Mouse (Mus musculus): ENCODE measurements at regions not wholly inside any gene's neighbourhood (a gene's known extent, or its start where the extent isn't known, plus 50 kb on each side); places are given as distances from the start of the nearest gene placed in this dataset.

GRCm38 (mm10) chr4:55735453-55735852 lies 203.2 kb upstream of the Klf4 start:
- no peak for DNase-seq (ENCODE audit: low spot score)

GRCm38 (mm10) chr4:55734331-55734730 lies 202.1 kb upstream of the Klf4 start:
- DNase-seq (ENCODE audit: low spot score) = no peak

DNA sequence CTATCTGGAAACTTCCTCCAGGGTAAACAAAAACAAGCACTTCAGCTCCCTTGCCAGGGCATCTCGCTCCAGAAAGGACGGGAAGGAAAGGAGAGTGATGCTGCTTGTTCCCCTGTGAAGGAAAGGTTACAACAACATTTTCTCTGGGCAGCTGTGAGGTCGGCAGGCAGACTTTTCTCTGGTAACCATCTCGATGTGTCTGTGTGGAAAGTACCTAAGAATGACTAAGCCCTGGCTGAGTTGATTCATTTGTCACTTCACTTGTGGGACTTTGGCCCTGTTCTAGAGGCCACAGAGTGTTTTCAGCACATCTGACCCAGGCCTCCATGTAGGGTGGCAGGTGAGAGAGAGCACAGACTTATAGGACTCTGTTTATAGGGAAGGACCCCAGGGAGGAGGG lies 201.0 kb upstream of the Klf4 start:
- no peak for DNase-seq (ENCODE audit: low spot score)

- no peak for DNase-seq (ENCODE audit: low spot score)
Observed at GRCm38 (mm10) chr4:55732006-55732405, 199.7 kb upstream of the Klf4 start.

DNA sequence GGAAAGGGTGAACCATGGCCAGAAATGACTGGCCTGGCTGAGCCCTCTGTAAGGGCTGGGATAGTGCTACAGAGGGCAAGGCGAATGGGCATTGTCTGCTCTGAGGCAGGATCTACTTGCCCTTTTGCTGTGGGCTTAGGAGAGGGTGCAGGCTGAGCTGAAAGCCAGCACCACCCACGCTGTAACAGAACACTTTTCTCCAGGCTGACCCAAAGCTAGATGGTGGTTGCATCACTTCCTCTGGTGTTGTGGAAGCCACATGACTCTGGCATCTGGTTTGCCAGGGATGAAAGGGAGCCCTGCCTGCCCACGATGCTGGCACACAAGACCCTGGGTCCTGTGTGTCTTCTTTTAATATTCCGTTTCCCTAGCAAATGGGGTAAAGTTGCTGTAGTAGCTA lies 198.0 kb upstream of the Klf4 start:
- no peak for DNase-seq (ENCODE audit: low spot score)

DNA sequence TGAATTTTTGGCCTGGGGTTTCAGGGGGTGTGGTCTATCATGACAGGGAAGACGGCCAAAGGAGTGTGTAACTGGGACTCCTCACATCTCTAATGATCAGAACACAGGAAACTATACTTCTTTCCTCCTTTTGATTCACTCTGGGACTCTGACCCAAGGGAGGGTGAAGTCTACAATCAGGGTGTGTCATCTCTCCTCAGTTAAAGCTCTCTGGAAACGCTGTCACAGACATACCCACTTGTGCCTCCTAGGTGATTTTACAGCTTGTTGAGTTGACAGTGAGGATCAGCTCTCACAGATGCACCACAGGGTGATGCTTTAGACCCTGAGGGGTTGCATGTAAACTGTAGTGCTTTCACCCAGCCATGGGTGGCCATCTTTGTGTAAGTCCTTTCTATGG lies 194.9 kb upstream of the Klf4 start:
- DNase-seq (ENCODE audit: low spot score) = no peak

DNA sequence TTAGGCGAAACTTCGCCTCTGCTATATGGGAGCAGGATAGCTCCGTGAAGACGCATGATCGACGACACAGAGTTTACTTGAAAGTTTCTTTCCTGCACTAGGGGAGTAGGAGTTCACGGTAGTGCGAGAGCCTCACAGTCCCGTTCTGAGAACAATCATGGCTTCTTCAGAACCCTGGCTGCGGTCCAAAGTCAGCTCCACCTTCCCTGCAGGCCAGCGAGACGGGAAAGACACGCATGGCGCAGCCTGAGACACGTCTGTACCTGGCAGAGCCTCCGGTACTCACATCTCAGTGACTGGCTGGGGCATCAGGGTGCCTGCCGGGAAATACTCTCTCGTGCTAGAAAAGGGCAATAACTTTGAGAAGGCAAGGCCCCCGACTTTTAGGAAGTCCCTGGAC lies 193.8 kb upstream of the Klf4 start:
- no peak for DNase-seq (ENCODE audit: low spot score)

- no peak for DNase-seq (ENCODE audit: low spot score)
Observed at GRCm38 (mm10) chr4:55724286-55724685, 192.0 kb upstream of the Klf4 start.

DNA sequence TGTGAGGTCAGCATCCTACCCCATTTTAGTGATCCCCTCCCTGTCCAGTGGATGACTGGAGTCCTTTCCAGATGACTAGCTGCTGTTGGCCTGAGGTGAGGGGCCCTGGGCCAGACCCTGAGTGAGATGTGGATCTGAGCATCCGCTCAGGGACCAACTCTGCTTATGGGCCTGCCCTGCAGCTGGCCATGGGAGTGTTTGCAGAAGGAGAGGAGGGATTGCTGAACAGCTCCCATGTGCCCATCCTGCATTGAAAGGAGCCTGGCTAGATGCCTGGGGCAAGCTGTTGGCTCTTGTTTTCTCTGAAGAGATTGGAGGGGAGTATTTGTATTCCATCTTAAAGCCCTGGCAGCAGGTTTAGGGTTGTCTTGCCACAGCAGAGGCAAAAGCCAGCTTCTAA lies 190.9 kb upstream of the Klf4 start:
- no peak for DNase-seq (ENCODE audit: low spot score)

DNA sequence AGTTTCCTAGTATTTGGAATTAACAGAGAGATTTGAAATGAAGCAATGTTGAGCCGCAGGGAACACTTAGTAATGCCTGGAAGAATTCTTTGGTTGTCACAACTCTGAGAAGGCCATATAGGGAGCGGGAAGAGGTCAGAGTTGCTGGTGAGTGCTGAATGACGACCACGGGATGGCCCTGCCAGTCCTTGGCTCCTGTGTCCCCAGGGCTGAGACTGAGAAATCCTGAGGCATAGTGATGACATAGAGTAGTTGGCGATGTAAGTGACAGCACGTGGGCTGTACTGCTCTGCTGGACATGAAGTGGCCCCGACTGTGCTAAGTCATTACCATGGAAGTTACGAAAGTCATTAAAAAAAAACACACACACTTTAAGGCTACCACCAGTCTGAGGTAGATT lies 190.1 kb upstream of the Klf4 start:
- no peak for DNase-seq (ENCODE audit: low spot score)

- DNase-seq (ENCODE audit: low spot score) = no peak
Observed at GRCm38 (mm10) chr4:55721834-55722233, 189.6 kb upstream of the Klf4 start.

DNA sequence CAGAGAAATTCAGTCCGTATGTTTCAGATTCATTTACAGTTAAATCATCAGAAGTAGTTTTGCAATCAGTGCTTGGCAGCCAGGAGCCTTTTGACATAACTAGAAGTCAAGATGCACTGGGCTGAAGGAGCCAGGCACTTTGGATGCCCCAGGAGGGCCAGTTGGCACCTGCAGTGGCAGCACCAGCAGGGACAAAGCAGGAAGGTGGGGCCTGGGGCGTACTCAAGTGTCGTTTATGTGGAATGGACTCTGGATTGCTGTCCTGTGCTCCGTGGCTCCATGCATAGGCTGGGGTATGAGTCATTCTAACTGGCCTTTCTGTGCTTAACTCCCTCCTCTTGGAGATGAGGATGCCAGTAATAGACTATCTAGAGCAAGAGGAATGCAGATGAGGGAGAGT lies 186.2 kb upstream of the Klf4 start:
- no peak for DNase-seq (ENCODE audit: low spot score)

DNA sequence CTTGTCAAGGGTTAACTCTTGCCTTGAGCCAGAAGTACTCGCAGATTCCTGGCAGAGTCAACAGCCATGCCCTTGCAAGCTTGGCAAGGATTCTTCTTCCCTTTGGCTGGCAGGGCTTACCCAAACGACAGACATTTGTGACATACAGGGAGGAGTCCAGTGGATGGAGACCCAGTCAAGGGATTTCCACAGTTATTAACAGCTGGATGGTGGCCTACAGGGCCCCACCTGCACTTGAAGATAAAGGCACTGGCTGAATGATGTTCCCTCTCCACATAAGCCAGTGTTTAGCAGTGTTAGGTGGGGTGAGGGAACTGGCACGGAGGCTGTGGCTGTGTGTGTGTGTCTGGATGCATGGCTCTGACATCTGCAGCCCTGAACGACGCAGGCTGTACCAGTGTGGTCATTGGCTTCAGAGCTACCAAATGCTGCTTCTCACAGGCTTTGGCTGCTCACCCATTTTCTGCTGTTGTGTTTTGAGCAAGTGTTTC lies 183.9 kb upstream of the Klf4 start:
- DNase-seq (ENCODE audit: low spot score) = no peak

- DNase-seq (ENCODE audit: low spot score) = peak; percentile 55
Observed at GRCm38 (mm10) chr4:55711500-55712341, 179.5 kb upstream of the Klf4 start.

GRCm38 (mm10) chr4:55710476-55710875 lies 178.2 kb upstream of the Klf4 start:
- no peak for DNase-seq (ENCODE audit: low spot score)

DNA sequence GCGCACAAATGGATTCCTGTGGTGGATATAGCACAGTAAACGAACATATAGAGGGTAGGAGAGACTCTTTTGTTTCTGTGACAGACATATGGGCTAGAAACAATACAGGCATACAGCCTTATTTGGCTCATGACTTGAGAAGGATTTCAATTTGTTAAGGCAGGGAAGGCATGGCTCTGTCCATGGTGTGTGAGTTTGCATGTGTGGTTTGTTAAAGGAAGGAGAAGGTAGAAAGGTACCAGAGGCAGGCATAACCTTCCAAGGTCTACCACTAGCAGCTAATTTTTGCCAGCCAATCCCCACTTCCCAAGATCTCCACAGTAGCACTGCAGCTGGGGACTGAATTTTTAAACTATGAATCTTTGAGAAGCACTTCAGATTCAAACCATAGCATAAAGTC lies 176.5 kb upstream of the Klf4 start:
- no peak for DNase-seq (ENCODE audit: low spot score)

DNA sequence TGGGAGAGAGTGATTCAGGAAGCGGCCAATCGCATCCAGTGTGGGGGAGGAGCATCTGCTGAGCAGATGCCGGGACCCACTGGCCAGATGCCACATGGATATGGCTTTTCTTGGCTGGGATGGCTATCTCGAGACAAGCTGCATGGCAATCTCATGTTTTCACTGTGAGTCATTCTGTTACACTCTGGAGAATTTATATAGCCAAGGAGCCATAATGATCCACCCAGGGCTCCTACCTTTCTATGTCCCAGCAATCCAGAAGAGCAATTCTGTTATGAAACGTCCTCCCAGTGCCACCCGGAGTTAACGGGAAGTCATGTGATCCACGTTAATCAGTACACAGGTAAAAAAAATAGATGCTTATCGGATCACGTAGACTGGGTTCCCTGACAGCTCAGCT lies 175.7 kb upstream of the Klf4 start:
- DNase-seq (ENCODE audit: low spot score) = no peak

GRCm38 (mm10) chr4:55704921-55705320 lies 172.7 kb upstream of the Klf4 start:
- no peak for DNase-seq (ENCODE audit: low spot score)

DNA sequence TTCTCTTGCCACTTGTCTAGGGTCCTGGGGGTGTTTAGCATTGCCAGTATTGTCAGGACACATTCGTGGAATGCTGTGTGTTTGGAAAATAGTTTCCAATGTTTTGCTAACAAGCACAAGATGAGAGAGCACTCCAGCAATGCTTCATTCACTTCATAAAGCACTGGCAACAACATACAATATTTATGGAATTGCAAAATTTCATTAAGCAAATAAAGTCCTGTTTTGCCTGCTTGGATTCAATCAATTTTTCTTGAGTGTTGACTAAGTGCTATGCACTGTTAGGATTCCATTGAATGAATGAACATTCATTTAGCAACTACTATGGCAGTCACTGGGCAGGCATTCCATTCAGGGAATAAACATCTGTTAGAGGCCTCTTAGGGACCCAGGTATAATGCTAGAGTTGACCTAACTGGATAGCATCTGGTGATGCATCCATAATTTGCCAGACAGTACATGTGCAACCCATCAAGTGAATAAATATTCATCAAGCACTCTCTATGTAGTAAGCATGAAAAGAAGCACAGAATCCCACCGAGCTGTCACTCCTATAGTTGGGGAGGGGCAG lies 171.2 kb upstream of the Klf4 start:
- DNase-seq (ENCODE audit: low spot score) = peak; percentile 7

DNA sequence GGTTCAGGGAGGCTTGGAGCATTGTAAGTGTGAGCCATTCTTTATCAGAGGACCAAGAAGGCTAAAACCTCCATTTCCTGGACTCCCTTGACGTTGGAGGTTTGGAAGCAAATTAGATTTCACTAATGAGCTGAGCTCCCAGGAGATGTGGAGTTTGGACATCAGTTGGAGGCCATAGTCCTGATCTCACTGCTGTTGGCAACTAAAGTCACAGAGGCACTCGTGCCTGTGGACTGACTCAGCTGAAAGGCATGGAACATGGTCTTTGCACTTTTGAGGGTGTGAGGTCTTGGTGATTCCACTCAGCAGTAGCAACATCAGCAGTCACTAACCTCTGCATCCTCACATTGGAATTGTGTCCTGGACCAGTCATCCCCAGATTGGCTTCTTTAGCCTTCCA lies 169.1 kb upstream of the Klf4 start:
- DNase-seq (ENCODE audit: low spot score) = no peak

DNA sequence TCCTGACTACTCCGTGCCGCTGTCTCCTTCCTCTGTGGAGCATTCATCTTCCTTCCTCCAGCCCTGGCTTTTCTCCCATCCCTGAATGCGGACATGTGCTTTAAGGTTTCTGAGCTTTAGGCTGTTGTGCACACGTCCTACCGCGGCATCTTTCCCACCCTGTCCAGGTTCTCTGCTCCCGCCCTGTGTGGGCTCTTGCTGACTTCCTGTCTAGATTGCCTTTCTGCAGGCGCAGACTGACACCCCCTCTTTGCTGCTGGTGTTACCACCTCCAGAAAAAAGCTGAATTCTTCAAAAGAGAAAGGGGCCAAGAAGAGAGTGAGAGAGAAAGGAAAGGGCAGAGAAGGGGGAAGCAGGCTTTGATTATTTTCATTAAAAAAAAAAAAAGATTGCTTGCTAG lies 167.7 kb upstream of the Klf4 start:
- no peak for DNase-seq (ENCODE audit: low spot score)

- no peak for DNase-seq (ENCODE audit: low spot score)
Observed at GRCm38 (mm10) chr4:55699161-55699560, 166.9 kb upstream of the Klf4 start.

GRCm38 (mm10) chr4:55697108-55697507 lies 164.8 kb upstream of the Klf4 start:
- DNase-seq (ENCODE audit: low spot score) = peak; percentile 57

- no peak for DNase-seq (ENCODE audit: low spot score)
Observed at GRCm38 (mm10) chr4:55696428-55696827, 164.2 kb upstream of the Klf4 start.

Measured in retina, embryonic 14.5 days (tissue).